Mouse (Mus musculus): Measurements from ENCODE around the gene Gm3336. TPM values are rescaled to one million over a fixed set of nuclear protein-coding genes. Genes with fewer than 3 reads are reported as not detected.

The Gm3336 gene
- total RNA-seq, 1 experiment: 1.8 TPM

- H3K4me3 ChIP-seq (ENCODE audit: insufficient read depth in 1 of 2, low read depth in 1 of 2, low read length in 2 of 2, poor library complexity in 1 of 2, severe bottlenecking in 1 of 2): peak overlapping the region; percentile 81 to 89
- no peaks in the 10 kb centered on the region for H3K9me3 ChIP-seq (ENCODE audit: control insufficient read depth, insufficient read depth, low read depth, low read length)
- H3K9ac ChIP-seq (ENCODE audit: insufficient read depth, low read depth, low read length, poor library complexity, severe bottlenecking): peak overlapping the region; percentile 97; the same call in 1 of the 2 replicates
- no peak overlapping the region for H3K27ac ChIP-seq (ENCODE audit: insufficient read depth, low read depth, low read length, poor library complexity, severe bottlenecking)
- no peaks in the 10 kb centered on the region for H3K36me3 ChIP-seq (ENCODE audit: control insufficient read depth, insufficient read depth, low read length, poor library complexity, severe bottlenecking)
- in situ Hi-C loops (cut with MboI; ENCODE audit: low sequenced_read_pairs in 2 of 2, unreplicated experiment in 2 of 2): no loop called here
- H3K4me1 ChIP-seq (ENCODE audit: control insufficient read depth in 2 of 2, insufficient read depth in 2 of 2, low read length in 2 of 2, poor library complexity in 1 of 2): peaks cover 3 to 13% of the 10 kb centered on the region in 2 experiments; a peak in 3 of 4 replicates
- TF ChIP-seq ZNF384 (IDR thresholded peaks at IDR 0.05; ENCODE audit: low read depth, low read length) (no peak), MAFK (IDR thresholded peaks at IDR 0.05; ENCODE audit: insufficient read depth, low read depth, low read length) (no peak), CHD2 (IDR thresholded peaks at IDR 0.05; ENCODE audit: low read depth, low read length) (no peak), HCFC1 (IDR thresholded peaks at IDR 0.05; ENCODE audit: borderline replicate concordance, insufficient read depth, low read length) (no peak), ZC3H11A (IDR thresholded peaks at IDR 0.05; ENCODE audit: borderline replicate concordance, low read depth, low read length) (no peak)
- DNase-seq (ENCODE audit: low read depth, low spot score): no peak
These were observed 17.0 kb upstream of the Gm3336 start for GRCm38 (mm10) chr8:70701048-70701981.

- Histone ChIP-seq H3K9ac (ENCODE audit: insufficient read depth, low read depth, low read length, poor library complexity, severe bottlenecking) (no peak overlapping the region), H3K27ac (ENCODE audit: insufficient read depth, low read depth, low read length, poor library complexity, severe bottlenecking) (no peak overlapping the region), H3K4me3 (ENCODE audit: insufficient read depth in 1 of 2, low read depth in 1 of 2, low read length in 2 of 2, poor library complexity in 1 of 2, severe bottlenecking in 1 of 2) (no peak overlapping the region), H3K9me3 (ENCODE audit: control insufficient read depth, insufficient read depth, low read depth, low read length) (no peaks in the 10 kb centered on the region), H3K4me1 (ENCODE audit: control insufficient read depth in 2 of 2, insufficient read depth in 2 of 2, low read length in 2 of 2, poor library complexity in 1 of 2) (peaks cover 3 to 10% of the 10 kb centered on the region in 2 experiments; a peak in 3 of 4 replicates), H3K36me3 (ENCODE audit: control insufficient read depth, insufficient read depth, low read length, poor library complexity, severe bottlenecking) (no peaks in the 10 kb centered on the region)
- TF ChIP-seq MAFK (IDR thresholded peaks at IDR 0.05; ENCODE audit: insufficient read depth, low read depth, low read length): no peak
- no peak for TF ChIP-seq CHD2 (IDR thresholded peaks at IDR 0.05; ENCODE audit: low read depth, low read length)
- no peak for TF ChIP-seq ZC3H11A (IDR thresholded peaks at IDR 0.05; ENCODE audit: borderline replicate concordance, low read depth, low read length)
- no peak for TF ChIP-seq HCFC1 (IDR thresholded peaks at IDR 0.05; ENCODE audit: borderline replicate concordance, insufficient read depth, low read length)
- TF ChIP-seq ZNF384 (IDR thresholded peaks at IDR 0.05; ENCODE audit: low read depth, low read length): no peak
- in situ Hi-C loops (cut with MboI; ENCODE audit: low sequenced_read_pairs in 2 of 2, unreplicated experiment in 2 of 2): no loop called here
- no peak for DNase-seq (ENCODE audit: low read depth, low spot score)
These were observed 16.1 kb upstream of the Gm3336 start for GRCm38 (mm10) chr8:70701982-70702841.

- no peak for DNase-seq (ENCODE audit: low read depth, low spot score)
These were observed 15.5 kb upstream of the Gm3336 start for GRCm38 (mm10) chr8:70702842-70703182.

GRCm38 (mm10) chr8:70703287-70703686, 15.1 kb upstream of the Gm3336 start, which contains the start of gene Iqcn:
Gene Iqcn (plus strand): TSS chr8:70703457.
- Histone ChIP-seq H3K27ac (ENCODE audit: insufficient read depth, low read depth, low read length, poor library complexity, severe bottlenecking) (no peak within 1 kb of the TSS), H3K36me3 (ENCODE audit: control insufficient read depth, insufficient read depth, low read length, poor library complexity, severe bottlenecking) (no peaks in the 10 kb centered on the region), H3K9ac (ENCODE audit: insufficient read depth, low read depth, low read length, poor library complexity, severe bottlenecking) (no peak within 1 kb of the TSS), H3K4me3 (ENCODE audit: insufficient read depth in 1 of 2, low read depth in 1 of 2, low read length in 2 of 2, poor library complexity in 1 of 2, severe bottlenecking in 1 of 2) (no peak within 1 kb of the TSS), H3K9me3 (ENCODE audit: control insufficient read depth, insufficient read depth, low read depth, low read length) (no peaks in the 10 kb centered on the region), H3K4me1 (ENCODE audit: control insufficient read depth in 2 of 2, insufficient read depth in 2 of 2, low read length in 2 of 2, poor library complexity in 1 of 2) (peaks cover 0 to 4% of the 10 kb centered on the region in 2 experiments; a peak in 1 of 4 replicates)
- TF ChIP-seq HCFC1 (IDR thresholded peaks at IDR 0.05; ENCODE audit: borderline replicate concordance, insufficient read depth, low read length) (no peak), CHD2 (IDR thresholded peaks at IDR 0.05; ENCODE audit: low read depth, low read length) (no peak), ZNF384 (IDR thresholded peaks at IDR 0.05; ENCODE audit: low read depth, low read length) (no peak), MAFK (IDR thresholded peaks at IDR 0.05; ENCODE audit: insufficient read depth, low read depth, low read length) (no peak), ZC3H11A (IDR thresholded peaks at IDR 0.05; ENCODE audit: borderline replicate concordance, low read depth, low read length) (no peak)
- DNase-seq (ENCODE audit: low read depth, low spot score): no peak
- in situ Hi-C loops (cut with MboI; ENCODE audit: low sequenced_read_pairs in 2 of 2, unreplicated experiment in 2 of 2): no loop called here

More at GRCm38 (mm10) chr8:70702842-70703182, 15.5 kb upstream of the Gm3336 start:
- no peaks in the 10 kb centered on the region for H3K9me3 ChIP-seq (ENCODE audit: control insufficient read depth, insufficient read depth, low read depth, low read length)
- no peak overlapping the region for H3K9ac ChIP-seq (ENCODE audit: insufficient read depth, low read depth, low read length, poor library complexity, severe bottlenecking)
- H3K27ac ChIP-seq (ENCODE audit: insufficient read depth, low read depth, low read length, poor library complexity, severe bottlenecking): no peak overlapping the region
- TF ChIP-seq HCFC1 (IDR thresholded peaks at IDR 0.05; ENCODE audit: borderline replicate concordance, insufficient read depth, low read length) (no peak), CHD2 (IDR thresholded peaks at IDR 0.05; ENCODE audit: low read depth, low read length) (no peak), MAFK (IDR thresholded peaks at IDR 0.05; ENCODE audit: insufficient read depth, low read depth, low read length) (no peak), ZC3H11A (IDR thresholded peaks at IDR 0.05; ENCODE audit: borderline replicate concordance, low read depth, low read length) (no peak), ZNF384 (IDR thresholded peaks at IDR 0.05; ENCODE audit: low read depth, low read length) (no peak)
- no peak overlapping the region for H3K4me3 ChIP-seq (ENCODE audit: insufficient read depth in 1 of 2, low read depth in 1 of 2, low read length in 2 of 2, poor library complexity in 1 of 2, severe bottlenecking in 1 of 2)
- H3K36me3 ChIP-seq (ENCODE audit: control insufficient read depth, insufficient read depth, low read length, poor library complexity, severe bottlenecking): no peaks in the 10 kb centered on the region
- H3K4me1 ChIP-seq (ENCODE audit: control insufficient read depth in 2 of 2, insufficient read depth in 2 of 2, low read length in 2 of 2, poor library complexity in 1 of 2): peaks cover 0 to 5% of the 10 kb centered on the region in 2 experiments; a peak in 2 of 4 replicates
- in situ Hi-C loops (cut with MboI; ENCODE audit: low sequenced_read_pairs in 2 of 2, unreplicated experiment in 2 of 2): no loop called here

Measured in ES-E14 (cell line).